Mouse (Mus musculus) cerebellum, postnatal 10 days (tissue): Measurements from ENCODE around the gene Wdr12.
A peak's percentile ranks its signal among the peaks of the same experiment; 100 is the strongest.
"Not testable (repeated sequence)": the region's sequence is repeated elsewhere in the genome, so short reads cannot be mapped to it uniquely, and the experiment has no call there.

ENCODE experiments used
- DNase-seq, 2 experiments: peaks; one replicate each; pipeline ENCODE4 v3.0.0; 2021; ENCODE audit warnings: mixed read lengths in 2 of 2

The Wdr12 gene

GRCm38 (mm10) chr1:60098024-60098781, at the start of gene Wdr12, which contains the start of gene Carf:
Wdr12 (minus strand) TSS chr1:60098645.
Carf (plus strand) TSS chr1:60098247.
- peak; percentile 98 to 99 for DNase-seq

- no peak for DNase-seq
Observed at GRCm38 (mm10) chr1:60137346-60137745, 38.9 kb upstream of the Wdr12 start.

GRCm38 (mm10) chr1:60117721-60118455, 19.4 kb upstream of the Wdr12 start:
- no peak for DNase-seq

- DNase-seq = no peak
Observed at GRCm38 (mm10) chr1:60104582-60104981, 6.1 kb upstream of the Wdr12 start.

GRCm38 (mm10) chr1:60098839-60099238, 394 bp upstream of the Wdr12 start:
- peak in 1 of 2 experiments; percentile 4 for DNase-seq

- peak; percentile 72 to 74 for DNase-seq
Observed at GRCm38 (mm10) chr1:60097277-60098023, 995 bp downstream of the Wdr12 start.

GRCm38 (mm10) chr1:60096572-60097276, 1.7 kb downstream of the Wdr12 start:
- DNase-seq = peak; percentile 6 to 21

GRCm38 (mm10) chr1:60076411-60076810, 22.0 kb downstream of the Wdr12 start:
- DNase-seq = no peak

GRCm38 (mm10) chr1:60075590-60075989, 22.9 kb downstream of the Wdr12 start:
- no peak for DNase-seq

- no peak for DNase-seq
Observed at GRCm38 (mm10) chr1:60074935-60075334, 23.5 kb downstream of the Wdr12 start.

- DNase-seq = not testable (repeated sequence)
Observed at GRCm38 (mm10) chr1:60070725-60071124, 27.7 kb downstream of the Wdr12 start.

GRCm38 (mm10) chr1:60056310-60056709, 42.1 kb downstream of the Wdr12 start:
- no peak for DNase-seq

- no peak for DNase-seq
Observed at GRCm38 (mm10) chr1:60054659-60055058, 43.8 kb downstream of the Wdr12 start.

- DNase-seq = not testable (repeated sequence)
Observed at GRCm38 (mm10) chr1:60047481-60047880, 51.0 kb downstream of the Wdr12 start.

- DNase-seq = no peak
Observed at GRCm38 (mm10) chr1:60044595-60044994, 53.9 kb downstream of the Wdr12 start.

- peak; percentile 86 to 89 for DNase-seq
Observed at GRCm38 (mm10) chr1:60042796-60043469, 55.5 kb downstream of the Wdr12 start, which contains the start of gene Ica1l. Ica1l (minus strand) TSS chr1:60043184.

- DNase-seq = peak; percentile 64 to 69
Observed at GRCm38 (mm10) chr1:60042398-60042795, 56.0 kb downstream of the Wdr12 start.

- no peak for DNase-seq
Observed at GRCm38 (mm10) chr1:60035044-60035443, 63.4 kb downstream of the Wdr12 start.
